Mouse (Mus musculus): ENCODE measurements around the gene Plppr1. TPM values are rescaled to one million over a fixed set of nuclear protein-coding genes. Genes with fewer than 3 reads are reported as not detected.
A peak's percentile ranks its signal among the peaks of the same experiment; 100 is the strongest.

The Plppr1 gene
- total and polyA plus RNA-seq, 3 experiments = not detected

- Histone ChIP-seq H3K4me3 (replicated peaks in 1 of 3; ENCODE audit: low read depth in 2 of 3, low read length in 2 of 3, poor library complexity in 1 of 3) (no peak overlapping the region), H3K4me1 (ENCODE audit: control insufficient read depth in 1 of 2, insufficient read depth in 2 of 2) (no peaks in the 10 kb centered on the region), H3K79me2 (replicated peaks; ENCODE audit: control insufficient read depth, extremely low read depth, insufficient read depth, poor library complexity, severe bottlenecking) (no peaks in the 10 kb centered on the region), H3K4me2 (ENCODE audit: insufficient read depth, low read depth, poor library complexity, severe bottlenecking) (no peak overlapping the region), H3K27me3 (replicated peaks) (no peaks in the 10 kb centered on the region), H3K9me3 (replicated peaks; ENCODE audit: low read length) (no peaks in the 10 kb centered on the region), H3K9ac (ENCODE audit: insufficient read depth, low read depth) (no peak overlapping the region), H3K36me3 (replicated peaks in 1 of 2; ENCODE audit: control insufficient read depth in 1 of 2, insufficient read depth in 1 of 2, low read length in 1 of 2) (no peaks in the 10 kb centered on the region), H3K27ac (ENCODE audit: insufficient read depth, low read depth) (no peak overlapping the region)
- no peak for DNase-seq (ENCODE audit: extremely low read depth)
- in situ Hi-C loops (cut with MboI; ENCODE audit: low pct_ligation_motif_present, low pct_unique_long_range_greater_than_20kb, low sequenced_read_pairs) (no loop called here), dilution Hi-C loops (cut with MboI; ENCODE audit: extremely low pct_ligation_motif_present, extremely low pct_unique_long_range_greater_than_20kb, low sequenced_read_pairs) (no loop called here)
- TF ChIP-seq CHD2 (IDR thresholded peaks at IDR 0.05; ENCODE audit: low read length) (no peak), ZC3H11A (IDR thresholded peaks at IDR 0.05; ENCODE audit: low read depth, low read length) (no peak), NELFE (IDR thresholded peaks at IDR 0.05; ENCODE audit: low read depth, low read length) (no peak), ZNF384 (IDR thresholded peaks at IDR 0.05; ENCODE audit: low read depth, low read length) (no peak), EP300 (IDR thresholded peaks at IDR 0.05; ENCODE audit: low read length) (no peak), BHLHE40 (IDR thresholded peaks at IDR 0.05; ENCODE audit: low read depth, low read length) (no peak), MXI1 (IDR thresholded peaks at IDR 0.05; ENCODE audit: low read depth, low read length) (no peak), CHD1 (IDR thresholded peaks at IDR 0.05; ENCODE audit: low read depth, low read length) (no peak), MYC (IDR thresholded peaks at IDR 0.05; ENCODE audit: low read depth, low read length) (no peak), ZMIZ1 (IDR thresholded peaks at IDR 0.05; ENCODE audit: low read depth, low read length) (no peak), MAX (IDR thresholded peaks at IDR 0.05; ENCODE audit: low read length) (no peak), USF1 (IDR thresholded peaks at IDR 0.05; ENCODE audit: low read depth, low read length) (no peak), MEF2A (IDR thresholded peaks at IDR 0.05; ENCODE audit: borderline replicate concordance, low read depth, low read length) (no peak), MAZ (IDR thresholded peaks at IDR 0.05; ENCODE audit: low read depth, low read length) (no peak), NRF1 (IDR thresholded peaks at IDR 0.05; ENCODE audit: low read depth, low read length) (no peak), PAX5 (IDR thresholded peaks at IDR 0.05; ENCODE audit: low read length) (no peak), UBTF (IDR thresholded peaks at IDR 0.05; ENCODE audit: low read depth, low read length) (no peak), MAFK (IDR thresholded peaks at IDR 0.05; ENCODE audit: insufficient replicate concordance, low read length) (no peak)
Observed at GRCm38 (mm10) chr4:49210457-49210856, 151.4 kb downstream of the Plppr1 start.

GRCm38 (mm10) chr4:49211582-49211981, 152.5 kb downstream of the Plppr1 start:
- no peak for DNase-seq (ENCODE audit: extremely low read depth)
- dilution Hi-C loops (cut with MboI; ENCODE audit: extremely low pct_ligation_motif_present, extremely low pct_unique_long_range_greater_than_20kb, low sequenced_read_pairs) = no loop called here
- Histone ChIP-seq H3K4me3 (replicated peaks in 1 of 3; ENCODE audit: low read depth in 2 of 3, low read length in 2 of 3, poor library complexity in 1 of 3) (no peak overlapping the region), H3K79me2 (replicated peaks; ENCODE audit: control insufficient read depth, extremely low read depth, insufficient read depth, poor library complexity, severe bottlenecking) (no peaks in the 10 kb centered on the region), H3K36me3 (replicated peaks in 1 of 2; ENCODE audit: control insufficient read depth in 1 of 2, insufficient read depth in 1 of 2, low read length in 1 of 2) (no peaks in the 10 kb centered on the region), H3K4me2 (ENCODE audit: insufficient read depth, low read depth, poor library complexity, severe bottlenecking) (no peak overlapping the region), H3K9ac (ENCODE audit: insufficient read depth, low read depth) (no peak overlapping the region), H3K9me3 (replicated peaks; ENCODE audit: low read length) (no peaks in the 10 kb centered on the region), H3K27ac (ENCODE audit: insufficient read depth, low read depth) (no peak overlapping the region), H3K27me3 (replicated peaks) (no peaks in the 10 kb centered on the region), H3K4me1 (ENCODE audit: control insufficient read depth in 1 of 2, insufficient read depth in 2 of 2) (no peaks in the 10 kb centered on the region)
- in situ Hi-C loops (cut with MboI; ENCODE audit: low pct_ligation_motif_present, low pct_unique_long_range_greater_than_20kb, low sequenced_read_pairs) = no loop called here
- TF ChIP-seq SMC3 (IDR thresholded peaks at IDR 0.05; ENCODE audit: low read depth, low read length) (peak; percentile 76), CTCF (conservative IDR thresholded peaks at IDR 0.05 in 1 of 2, IDR thresholded peaks at IDR 0.05 in 1 of 2; ENCODE audit: low read depth in 2 of 2, low read length in 2 of 2) (peak in 1 of 2 experiments; percentile 63; a peak in 2 of 4 replicates), RAD21 (IDR thresholded peaks at IDR 0.05; ENCODE audit: low read depth, low read length) (peak; percentile 53), MAZ (IDR thresholded peaks at IDR 0.05; ENCODE audit: low read depth, low read length) (no peak), MEF2A (IDR thresholded peaks at IDR 0.05; ENCODE audit: borderline replicate concordance, low read depth, low read length) (no peak), HCFC1 (IDR thresholded peaks at IDR 0.05; ENCODE audit: low read depth, low read length) (no peak)
